Mouse (Mus musculus): ENCODE measurements around the gene Hist1h4b.

- TF ChIP-seq CTCF (IDR thresholded peaks at IDR 0.05; ENCODE audit: low read depth, low read length), result no peak
- TF ChIP-seq POLR2A (IDR thresholded peaks at IDR 0.05; ENCODE audit: extremely low read depth, insufficient read depth, low read length), result no peak
These were observed 2.5 kb downstream of the Hist1h4b start for GRCm38 (mm10) chr13:23759251-23759771.
